Mouse (Mus musculus) embryonic fibroblast, embryonic 13.5 days (primary cell): Measurements from ENCODE around the gene Cdkn2d.

Experiments
- CTCF ChIP-seq: IDR thresholded peaks from 2 replicates; pipeline ENCODE4 v1.5.1; 2011; ENCODE audit warnings: mild to moderate bottlenecking, control low read depth, low read length, moderate library complexity, borderline replicate concordance; ENCODE audit not compliant: insufficient read depth
- POLR2A ChIP-seq: IDR thresholded peaks from 2 replicates; pipeline ENCODE4 v1.6.1; 2011; ENCODE audit warnings: low read depth, mild to moderate bottlenecking, control low read depth, low read length, moderate library complexity

- TF ChIP-seq POLR2A (no peak), CTCF (no peak)
Measured at GRCm38 (mm10) chr9:21324269-21324668, 33.1 kb upstream of the Cdkn2d start.
